Mouse (Mus musculus): Measurements from ENCODE around the gene Eepd1. TPM values are rescaled to one million over a fixed set of nuclear protein-coding genes. Genes with fewer than 3 reads are reported as not detected.

Eepd1 gene
- polyA plus RNA-seq, 1 experiment, result 6.9 TPM

DNA sequence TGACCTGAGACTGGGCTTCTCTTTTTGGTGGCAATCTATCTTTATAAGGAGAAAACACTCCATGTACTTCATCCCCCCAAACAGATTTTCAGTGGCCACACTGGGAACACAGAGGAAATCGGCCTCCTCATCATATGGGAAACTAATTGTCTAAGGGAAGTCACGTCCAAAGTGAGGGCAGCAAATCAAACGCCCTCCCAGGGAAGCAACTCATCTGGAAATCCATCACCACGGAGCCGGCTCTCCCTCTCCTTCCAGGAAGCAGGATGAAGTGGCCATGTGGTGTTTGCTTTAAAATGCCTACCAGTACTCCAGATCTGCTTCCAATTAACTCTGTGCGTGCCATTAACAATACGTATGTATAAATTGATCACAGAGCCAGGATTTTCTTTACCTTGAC, 92.4 kb downstream of the Eepd1 start:
- H3K27ac ChIP-seq (ENCODE audit: control insufficient read depth, insufficient read depth, low read length), result no peak overlapping the region

DNA sequence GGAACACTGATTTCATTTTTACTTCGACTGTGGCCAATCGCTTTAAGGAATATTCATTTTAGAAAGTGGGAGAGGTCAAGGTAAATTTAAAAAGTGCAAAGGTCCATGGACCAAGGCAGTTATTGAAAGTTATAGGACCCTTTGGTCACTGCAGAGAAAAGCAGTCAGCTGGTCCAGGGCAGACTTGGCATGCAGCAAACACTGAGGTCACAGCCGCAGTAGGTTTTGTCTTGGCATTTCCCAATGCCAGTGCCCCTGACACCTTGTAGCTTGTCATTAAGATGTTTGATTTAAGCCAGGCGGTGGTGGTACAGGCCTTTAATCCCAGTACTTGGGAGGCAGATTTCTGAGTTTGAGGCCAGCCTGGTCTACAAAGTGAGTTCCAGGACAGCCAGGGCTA, 92.8 kb downstream of the Eepd1 start:
- H3K27ac ChIP-seq (ENCODE audit: control insufficient read depth, insufficient read depth, low read length), result no peak overlapping the region
- no peaks in the 10 kb centered on the region for H3K27me3 ChIP-seq (ENCODE audit: control insufficient read depth, insufficient read depth, low read length)
- H3K4me3 ChIP-seq (ENCODE audit: control insufficient read depth, insufficient read depth, low read length), result no peak overlapping the region
- no peaks in the 10 kb centered on the region for H3K36me3 ChIP-seq (ENCODE audit: control insufficient read depth, insufficient read depth, low read length)
- TF ChIP-seq CTCF (IDR thresholded peaks at IDR 0.05; ENCODE audit: borderline replicate concordance, control insufficient read depth, extremely low read depth, insufficient read depth, low read length, poor library complexity) (no peak), POLR2A (IDR thresholded peaks at IDR 0.05; ENCODE audit: control insufficient read depth, extremely low read depth, insufficient read depth, low read length, poor library complexity) (no peak)
- DNase-seq, result no peak
- 96% methylated on average over 4 of the region's 4 CpGs for WGBS
- H3K4me1 ChIP-seq (replicated peaks; ENCODE audit: control insufficient read depth, insufficient read depth, low read length), result peaks cover 2% of the 10 kb centered on the region; the same call in 1 of the 2 replicates

More for the DNA sequence above, 92.4 kb downstream of the Eepd1 start:
- H3K4me1 ChIP-seq (replicated peaks; ENCODE audit: control insufficient read depth, insufficient read depth, low read length), result peaks cover 2% of the 10 kb centered on the region; the same call in 1 of the 2 replicates
- no peak overlapping the region for H3K4me3 ChIP-seq (ENCODE audit: control insufficient read depth, insufficient read depth, low read length)
- DNase-seq, result no peak
- TF ChIP-seq CTCF (IDR thresholded peaks at IDR 0.05; ENCODE audit: borderline replicate concordance, control insufficient read depth, extremely low read depth, insufficient read depth, low read length, poor library complexity), result no peak
- TF ChIP-seq POLR2A (IDR thresholded peaks at IDR 0.05; ENCODE audit: control insufficient read depth, extremely low read depth, insufficient read depth, low read length, poor library complexity), result no peak
- WGBS, result 94% methylated on average over 7 of the region's 7 CpGs
- H3K36me3 ChIP-seq (ENCODE audit: control insufficient read depth, insufficient read depth, low read length), result no peaks in the 10 kb centered on the region
- H3K27me3 ChIP-seq (ENCODE audit: control insufficient read depth, insufficient read depth, low read length), result no peaks in the 10 kb centered on the region

DNA sequence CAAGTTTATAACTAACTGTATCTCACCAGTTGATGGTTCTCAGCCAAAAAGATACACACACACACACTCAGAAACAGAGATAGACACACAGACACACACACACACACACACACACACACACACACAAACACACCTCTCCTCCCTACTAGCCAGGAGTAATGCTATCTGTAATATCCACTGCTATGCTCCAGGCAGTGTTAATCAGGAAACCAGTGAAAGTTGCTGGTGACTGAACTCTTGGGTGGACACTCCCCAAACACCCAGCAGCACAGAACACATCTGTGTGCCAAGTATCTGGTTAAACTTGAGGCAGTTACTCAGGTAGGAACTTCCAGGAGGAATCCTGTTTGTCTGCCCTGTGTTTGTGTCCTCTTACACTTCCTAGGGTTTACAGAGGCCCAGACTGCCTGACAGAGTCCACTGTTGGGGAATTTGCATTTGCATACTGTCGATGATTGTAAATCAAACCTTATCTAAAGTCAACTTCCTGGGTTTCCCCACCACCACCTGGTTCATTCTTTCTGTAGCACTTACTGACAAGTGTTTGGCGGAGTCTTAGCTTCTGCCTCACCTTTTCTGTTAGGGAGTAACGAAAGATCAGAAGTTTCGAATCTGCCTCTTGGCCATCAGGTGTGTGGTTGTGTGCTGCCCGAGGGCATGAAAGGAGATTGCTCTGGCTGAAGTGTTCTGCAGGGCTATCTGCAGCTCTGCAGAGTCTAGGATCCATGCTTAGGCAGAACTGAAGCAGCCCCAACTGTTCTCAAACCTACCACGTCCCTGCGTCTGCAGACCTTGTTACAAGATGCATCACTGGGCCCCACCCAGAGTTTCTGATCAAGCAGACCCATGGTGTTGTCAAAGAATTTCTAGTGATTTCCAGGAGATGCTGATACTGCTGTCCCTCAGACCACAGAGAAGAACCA, 97.6 kb downstream of the Eepd1 start:
- WGBS, result 84% methylated on average over 7 of the region's 7 CpGs
- Histone ChIP-seq H3K36me3 (ENCODE audit: control insufficient read depth, insufficient read depth, low read length) (no peaks in the 10 kb centered on the region), H3K4me1 (replicated peaks; ENCODE audit: control insufficient read depth, insufficient read depth, low read length) (no peaks in the 10 kb centered on the region), H3K27ac (ENCODE audit: control insufficient read depth, insufficient read depth, low read length) (no peak overlapping the region), H3K4me3 (ENCODE audit: control insufficient read depth, insufficient read depth, low read length) (no peak overlapping the region), H3K27me3 (ENCODE audit: control insufficient read depth, insufficient read depth, low read length) (no peaks in the 10 kb centered on the region)
- TF ChIP-seq POLR2A (IDR thresholded peaks at IDR 0.05; ENCODE audit: control insufficient read depth, extremely low read depth, insufficient read depth, low read length, poor library complexity), result no peak
- no peak for TF ChIP-seq CTCF (IDR thresholded peaks at IDR 0.05; ENCODE audit: borderline replicate concordance, control insufficient read depth, extremely low read depth, insufficient read depth, low read length, poor library complexity)
- DNase-seq, result no peak

DNA sequence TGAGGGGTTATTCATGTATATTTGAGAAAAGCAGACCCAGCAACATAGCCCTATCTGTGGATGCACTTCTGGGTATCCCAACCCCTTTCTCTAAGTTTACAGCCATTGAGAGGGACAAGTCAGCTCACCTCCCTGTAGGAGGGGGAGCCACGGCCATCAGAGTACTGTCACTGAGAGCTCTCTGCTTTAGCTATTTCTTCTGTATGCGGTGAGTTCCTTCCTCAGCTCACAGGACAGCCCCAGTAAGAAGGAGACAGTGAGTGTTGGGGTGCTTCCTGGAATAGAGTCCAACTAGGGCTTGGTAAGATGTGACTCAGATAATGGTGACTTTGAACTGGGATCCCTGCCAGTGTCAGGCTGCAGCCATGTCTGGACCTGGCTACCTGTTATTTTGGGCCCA, 102.3 kb downstream of the Eepd1 start:
- DNase-seq, result no peak
- TF ChIP-seq POLR2A (IDR thresholded peaks at IDR 0.05; ENCODE audit: control insufficient read depth, extremely low read depth, insufficient read depth, low read length, poor library complexity) (no peak), CTCF (IDR thresholded peaks at IDR 0.05; ENCODE audit: borderline replicate concordance, control insufficient read depth, extremely low read depth, insufficient read depth, low read length, poor library complexity) (no peak)
- Histone ChIP-seq H3K36me3 (ENCODE audit: control insufficient read depth, insufficient read depth, low read length) (no peaks in the 10 kb centered on the region), H3K4me3 (ENCODE audit: control insufficient read depth, insufficient read depth, low read length) (no peak overlapping the region), H3K27me3 (ENCODE audit: control insufficient read depth, insufficient read depth, low read length) (no peaks in the 10 kb centered on the region), H3K27ac (ENCODE audit: control insufficient read depth, insufficient read depth, low read length) (no peak overlapping the region), H3K4me1 (replicated peaks; ENCODE audit: control insufficient read depth, insufficient read depth, low read length) (no peaks in the 10 kb centered on the region)
- WGBS, result 95% methylated on average over 2 of the region's 2 CpGs

DNA sequence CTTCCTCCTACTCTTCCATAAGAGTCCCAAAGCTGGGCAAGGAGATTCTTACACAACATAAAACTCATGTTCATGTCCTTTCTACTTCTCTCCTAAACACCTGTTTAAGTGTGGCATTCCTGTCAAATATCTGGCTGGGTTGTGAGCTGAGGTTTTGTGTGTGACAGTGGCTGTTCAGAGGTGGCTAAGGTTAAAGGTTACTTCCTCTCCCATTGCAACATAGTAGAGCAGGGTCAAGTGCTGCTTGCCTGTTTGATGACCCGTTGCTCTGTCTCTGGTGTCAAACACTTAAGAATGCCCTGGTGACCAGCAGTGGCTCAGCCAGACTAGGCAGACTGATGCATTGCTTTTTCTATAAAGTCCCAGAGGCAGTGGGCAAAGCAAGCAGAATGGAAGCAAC, 104.3 kb downstream of the Eepd1 start:
- no peaks in the 10 kb centered on the region for H3K36me3 ChIP-seq (ENCODE audit: control insufficient read depth, insufficient read depth, low read length)
- TF ChIP-seq POLR2A (IDR thresholded peaks at IDR 0.05; ENCODE audit: control insufficient read depth, extremely low read depth, insufficient read depth, low read length, poor library complexity) (no peak), CTCF (IDR thresholded peaks at IDR 0.05; ENCODE audit: borderline replicate concordance, control insufficient read depth, extremely low read depth, insufficient read depth, low read length, poor library complexity) (no peak)
- DNase-seq, result no peak
- H3K4me1 ChIP-seq (replicated peaks; ENCODE audit: control insufficient read depth, insufficient read depth, low read length), result 0 out of 2 replicates have a peak, but pooled peaks cover 4% of the 10 kb centered on the region
- no peak overlapping the region for H3K4me3 ChIP-seq (ENCODE audit: control insufficient read depth, insufficient read depth, low read length)
- H3K27me3 ChIP-seq (ENCODE audit: control insufficient read depth, insufficient read depth, low read length), result no peaks in the 10 kb centered on the region
- H3K27ac ChIP-seq (ENCODE audit: control insufficient read depth, insufficient read depth, low read length), result no peak overlapping the region
- 79% methylated on average over 1 of the region's 1 CpGs for WGBS

DNA sequence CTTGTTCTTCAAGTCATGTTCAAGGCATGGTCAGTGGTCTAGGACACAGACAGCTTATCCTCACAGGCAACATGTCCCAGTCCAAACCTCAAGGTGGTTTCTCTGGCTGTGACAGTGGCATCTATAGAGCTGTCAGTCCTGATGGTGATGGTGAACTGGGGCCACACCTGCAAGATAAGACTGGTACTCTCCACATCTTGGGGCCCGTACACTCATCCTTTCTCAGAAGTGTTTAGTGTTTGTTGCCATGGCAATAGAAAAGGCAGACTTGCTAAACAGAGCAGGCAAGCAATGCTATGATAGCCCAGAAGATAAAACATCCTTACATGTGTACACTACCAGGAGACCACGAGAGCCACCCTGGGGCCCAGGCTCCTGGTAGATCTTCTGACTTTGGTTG, 107.2 kb downstream of the Eepd1 start:
- no peaks in the 10 kb centered on the region for H3K36me3 ChIP-seq (ENCODE audit: control insufficient read depth, insufficient read depth, low read length)
- DNase-seq, result no peak
- H3K27me3 ChIP-seq (ENCODE audit: control insufficient read depth, insufficient read depth, low read length), result no peaks in the 10 kb centered on the region
- no peak overlapping the region for H3K27ac ChIP-seq (ENCODE audit: control insufficient read depth, insufficient read depth, low read length)
- WGBS, result 55% methylated on average over 2 of the region's 2 CpGs
- TF ChIP-seq CTCF (IDR thresholded peaks at IDR 0.05; ENCODE audit: borderline replicate concordance, control insufficient read depth, extremely low read depth, insufficient read depth, low read length, poor library complexity) (no peak), POLR2A (IDR thresholded peaks at IDR 0.05; ENCODE audit: control insufficient read depth, extremely low read depth, insufficient read depth, low read length, poor library complexity) (no peak)
- H3K4me3 ChIP-seq (ENCODE audit: control insufficient read depth, insufficient read depth, low read length), result no peak overlapping the region
- 0 out of 2 replicates have a peak, but pooled peaks cover 4% of the 10 kb centered on the region for H3K4me1 ChIP-seq (replicated peaks; ENCODE audit: control insufficient read depth, insufficient read depth, low read length)

Data from thymus, adult 2 months (tissue).